Mouse (Mus musculus) testis, adult 2 months (tissue): ENCODE measurements around the gene Grid1.

Experiments
- CTCF ChIP-seq: fragments of 200-500 bp; IDR thresholded peaks from 2 replicates; pipeline ENCODE4 v1.5.1; 2012; ENCODE audit warnings: low read depth, mild to moderate bottlenecking, inconsistent platforms, low read length, moderate library complexity; ENCODE audit not compliant: control insufficient read depth, insufficient read depth, insufficient replicate concordance
- POLR2A ChIP-seq: fragments of 200-500 bp; IDR thresholded peaks from 2 replicates; pipeline ENCODE4 v1.6.1; 2012; ENCODE audit warnings: low read depth, mild to moderate bottlenecking, inconsistent platforms, low read length, moderate library complexity; ENCODE audit not compliant: control insufficient read depth

DNA sequence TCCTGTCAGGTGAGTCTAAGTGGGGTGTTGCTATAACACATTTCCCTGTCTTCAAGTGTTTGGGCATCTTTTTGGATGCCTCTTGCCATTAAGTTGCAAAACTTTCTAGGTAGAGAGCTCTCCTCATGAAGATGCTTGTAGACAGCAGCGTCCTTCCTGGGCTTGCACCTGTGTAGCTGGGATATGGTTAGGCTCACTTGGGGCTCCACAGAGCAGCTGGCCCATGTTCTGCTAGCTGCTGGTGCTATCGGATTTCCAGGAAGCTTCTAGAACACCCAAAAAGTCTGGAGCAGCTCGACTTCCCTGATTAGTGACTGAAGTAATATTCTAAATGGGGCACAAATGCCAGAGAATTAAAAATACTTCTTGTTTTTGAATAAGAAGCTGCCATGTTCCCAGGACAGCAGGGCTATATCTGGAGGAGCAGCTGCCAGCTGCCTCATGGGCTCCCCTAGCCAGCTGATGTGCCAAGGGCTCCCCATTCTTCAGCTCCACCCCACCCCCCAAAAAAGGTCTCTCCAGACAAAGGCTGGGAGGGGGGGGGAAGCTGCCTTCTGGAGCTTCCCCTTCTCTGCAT lies 333.9 kb downstream of the Grid1 start:
- TF ChIP-seq CTCF: no peak
- no peak for TF ChIP-seq POLR2A
